In genomic region chr5:101802358-101803022, GRCm38 (mm10) we compare ENCODE assay signal across 28 mouse cellular contexts. TPM values are rescaled to one million over a fixed set of nuclear protein-coding genes. Genes with fewer than 3 reads are reported as not detected.
DNase-seq lines count a peak whose midpoint lies in the region; ATAC-seq and TF ChIP-seq lines count a peak whose summit lies in the region.
"Had no signal": no experiment of that assay in that cellular context is flagged by ENCODE, and none has a peak within 500 bp of the region (broad histone marks: within the 10 kb centered on the region; RNA-seq: fewer than 3 reads in every experiment).

No protein-coding gene starts in this region.

- no peak overlapping the region for H3K4me2 ChIP-seq in heart, postnatal 0 days (ENCODE audit: low read depth, low read length)
- H3K4me2 ChIP-seq in lung, embryonic 15.5 days = no peak overlapping the region
- H3K4me2 ChIP-seq in stomach, embryonic 16.5 days (ENCODE audit: low read depth, low read length) = no peak overlapping the region
- H3K4me2 ChIP-seq in hindbrain, embryonic 11.5 days (replicated peaks; ENCODE audit: low read depth, low read length) = no peak overlapping the region
- H3K4me2 ChIP-seq: forebrain, embryonic 13.5 days; hindbrain, embryonic 15.5 days; liver, embryonic 12.5 days; midbrain, embryonic 13.5 days had no signal

- 54% methylated on average over 9 of the region's 9 CpGs for WGBS in heart, postnatal 0 days
- 50% methylated on average over 9 of the region's 9 CpGs for WGBS in lung, embryonic 15.5 days
- WGBS in stomach, embryonic 16.5 days = 68% methylated on average over 9 of the region's 9 CpGs
- WGBS in hindbrain, embryonic 11.5 days = 86% methylated on average over 9 of the region's 9 CpGs

- no peak overlapping the region for H3K4me3 ChIP-seq in heart, postnatal 0 days (ENCODE audit: low read depth, low read length)
- H3K4me3 ChIP-seq in lung, embryonic 15.5 days = no peak overlapping the region
- no peak overlapping the region for H3K4me3 ChIP-seq in stomach, embryonic 16.5 days (replicated peaks; ENCODE audit: low read length)
- no peak overlapping the region for H3K4me3 ChIP-seq in hindbrain, embryonic 11.5 days (ENCODE audit: low read depth, low read length)
- H3K4me3 ChIP-seq: forebrain, embryonic 13.5 days; heart, embryonic 10.5 days; hindbrain, embryonic 15.5 days; layer of hippocampus, adult 2 months; liver, embryonic 12.5 days; midbrain, embryonic 13.5 days had no signal

- H3K27me3 ChIP-seq in heart, postnatal 0 days (ENCODE audit: control insufficient read depth, insufficient read depth, low read length) = no peaks in the 10 kb centered on the region
- H3K27me3 ChIP-seq in lung, embryonic 15.5 days = no peaks in the 10 kb centered on the region
- no peaks in the 10 kb centered on the region for H3K27me3 ChIP-seq in stomach, embryonic 16.5 days (ENCODE audit: control insufficient read depth, insufficient read depth, low read length)
- no peaks in the 10 kb centered on the region for H3K27me3 ChIP-seq in hindbrain, embryonic 11.5 days (ENCODE audit: control insufficient read depth, insufficient read depth, low read length)
- H3K27me3 ChIP-seq: CH12.LX; forebrain, embryonic 13.5 days; hindbrain, embryonic 15.5 days; liver, embryonic 12.5 days; midbrain, embryonic 13.5 days had no signal

- H3K9me3 ChIP-seq in heart, postnatal 0 days (replicated peaks; ENCODE audit: control insufficient read depth, low read length) = no peaks in the 10 kb centered on the region
- H3K9me3 ChIP-seq in lung, embryonic 15.5 days = no peaks in the 10 kb centered on the region
- no peaks in the 10 kb centered on the region for H3K9me3 ChIP-seq in stomach, embryonic 16.5 days (replicated peaks; ENCODE audit: control insufficient read depth, low read length)
- no peaks in the 10 kb centered on the region for H3K9me3 ChIP-seq in hindbrain, embryonic 11.5 days (ENCODE audit: control insufficient read depth, low read length)
- H3K9me3 ChIP-seq: forebrain, embryonic 13.5 days; hindbrain, embryonic 15.5 days; liver, embryonic 12.5 days; midbrain, embryonic 13.5 days had no signal

- no peak overlapping the region for H3K27ac ChIP-seq in heart, postnatal 0 days (ENCODE audit: low read depth)
- peak overlapping the region; percentile 68 for H3K27ac ChIP-seq in lung, embryonic 15.5 days
- H3K27ac ChIP-seq in stomach, embryonic 16.5 days (ENCODE audit: low read length) = peak overlapping the region; percentile 7; the same call in 1 of the 2 replicates
- H3K27ac ChIP-seq in hindbrain, embryonic 11.5 days (ENCODE audit: low read depth, low read length) = no peak overlapping the region
- H3K27ac ChIP-seq: forebrain, embryonic 13.5 days; heart, embryonic 10.5 days; hindbrain, embryonic 15.5 days; layer of hippocampus, adult 2 months; liver, embryonic 12.5 days; midbrain, embryonic 13.5 days had no signal

- no peak for TF ChIP-seq CTCF in heart, postnatal 0 days (IDR thresholded peaks at IDR 0.05; ENCODE audit: low read depth)

- TF ChIP-seq EP300 in heart, postnatal 0 days (IDR thresholded peaks at IDR 0.05; ENCODE audit: low read depth) = no peak

- no peaks in the 10 kb centered on the region for H3K36me3 ChIP-seq in heart, postnatal 0 days (replicated peaks; ENCODE audit: control insufficient read depth, insufficient read depth, low read length)
- H3K36me3 ChIP-seq in lung, embryonic 15.5 days = no peaks in the 10 kb centered on the region
- H3K36me3 ChIP-seq in stomach, embryonic 16.5 days (ENCODE audit: control insufficient read depth, insufficient read depth, low read length) = no peaks in the 10 kb centered on the region
- H3K36me3 ChIP-seq in hindbrain, embryonic 11.5 days (ENCODE audit: control insufficient read depth, insufficient read depth, low read length) = no peaks in the 10 kb centered on the region
- H3K36me3 ChIP-seq: heart, embryonic 10.5 days; hindbrain, embryonic 15.5 days; liver, embryonic 12.5 days; midbrain, embryonic 13.5 days had no signal

- ATAC-seq in heart, postnatal 0 days (ENCODE audit: insufficient read depth, low read depth) = peak; percentile 55; the same call in 1 of the 2 replicates
- peak; percentile 70 for ATAC-seq in lung, embryonic 15.5 days (ENCODE audit: borderline replicate concordance, extremely low read depth, low FRiP score, low TSS enrichment)
- ATAC-seq in stomach, embryonic 16.5 days (ENCODE audit: insufficient read depth, low FRiP score) = no peak; the same call in 1 of the 2 replicates
- no peak for ATAC-seq in hindbrain, embryonic 11.5 days (ENCODE audit: low FRiP score)
- ATAC-seq: forebrain, embryonic 13.5 days; inflammation-experienced regulatory T-cells, adult 6 months; liver, embryonic 12.5 days; liver, postnatal 0 days; midbrain, embryonic 13.5 days had no signal

- DNase-seq in heart, postnatal 0 days (ENCODE audit: low spot score) = no peak
- DNase-seq in heart, postnatal 25 days (ENCODE audit: low spot score) = no peak
- peak; percentile 48 for DNase-seq in lung, postnatal 25 days (ENCODE audit: low spot score)
- no peak for DNase-seq in cerebellum, adult 9-11 months
- DNase-seq in hindbrain, embryonic 11.5 days (ENCODE audit: low spot score) = no peak
- DNase-seq in ovary, postnatal 36 days (ENCODE audit: low spot score) = no peak
- DNase-seq: adrenal gland, adult 8-10 months; cerebellum, adult 8-10 months; cerebellum, postnatal 36 days; gastrocnemius, postnatal 14 days; heart, adult 11 months; kidney, postnatal 25 days; left cerebral cortex, postnatal 4 days; liver, postnatal 0 days; right cerebral cortex, postnatal 25 days; spleen, adult 18-20 months had no signal

- H3K4me1 ChIP-seq in heart, postnatal 0 days (ENCODE audit: control insufficient read depth, insufficient read depth) = no peaks in the 10 kb centered on the region
- peaks cover 3% of the 10 kb centered on the region; the same call in 1 of the 2 replicates for H3K4me1 ChIP-seq in lung, embryonic 15.5 days
- H3K4me1 ChIP-seq in stomach, embryonic 16.5 days (ENCODE audit: control insufficient read depth, insufficient read depth, low read length) = no peaks in the 10 kb centered on the region
- H3K4me1 ChIP-seq in hindbrain, embryonic 11.5 days (replicated peaks; ENCODE audit: control insufficient read depth, insufficient read depth, low read length) = no peaks in the 10 kb centered on the region
- H3K4me1 ChIP-seq: forebrain, embryonic 13.5 days; hindbrain, embryonic 15.5 days; liver, embryonic 12.5 days; midbrain, embryonic 13.5 days had no signal

- intact Hi-C loops in heart, postnatal 25 days (cut with DNase I) = no loop called here

- H3K9ac ChIP-seq in heart, postnatal 0 days (replicated peaks; ENCODE audit: low read depth, low read length) = no peak overlapping the region
- no peak overlapping the region for H3K9ac ChIP-seq in lung, embryonic 15.5 days
- H3K9ac ChIP-seq in stomach, embryonic 16.5 days (ENCODE audit: low read length) = no peak overlapping the region
- no peak overlapping the region for H3K9ac ChIP-seq in hindbrain, embryonic 11.5 days (ENCODE audit: low read depth, low read length)
- H3K9ac ChIP-seq: forebrain, embryonic 13.5 days; hindbrain, embryonic 15.5 days; liver, embryonic 12.5 days; liver, postnatal 0 days; midbrain, embryonic 13.5 days had no signal

RNA-seq across cellular contexts. Expression of gene Cds1, which starts 37.6 kb away (rescaled TPM):
- 7.0 and 7.1 TPM in 2 replicates for total RNA-seq in heart, postnatal 0 days (2014; rRNA removed; ENCODE audit: low replicate concordance)
- 0.45 and 0.48 TPM in 2 replicates for polyA plus RNA-seq in heart, postnatal 0 days (2015; fragmentation: Nextera tagmentation; extraction: Ambion mirVana)
- 10 to 100 TPM; 13.2 to 13.4 TPM for total RNA-seq in heart, postnatal 25 days (2021)
- 4.1 and 7.4 TPM in 2 replicates for polyA plus RNA-seq in lung, embryonic 15.5 days (2015; fragmentation: Nextera tagmentation; extraction: Ambion mirVana)
- 9.2 and 9.9 TPM in 2 replicates for polyA plus RNA-seq in stomach, embryonic 16.5 days (2015; fragmentation: Nextera tagmentation; extraction: Ambion mirVana)
- polyA plus RNA-seq in hindbrain, embryonic 11.5 days (2014; fragmentation: Nextera tagmentation; extraction: Ambion mirVana) = 2.0 and 2.2 TPM in 2 replicates
- total RNA-seq: CH12.LX; megakaryocyte-erythroid progenitor cell, adult 5-6 weeks had no signal
- polyA plus RNA-seq: C2C12; inflammation-experienced regulatory T-cells, adult 6 months had no signal

Comparison
In these comparisons a context has a peak if more than half of its experiments do, and no peak if none do; other contexts are left out.
1. ATAC-seq: peak in heart, postnatal 0 days (single experiment) and lung, embryonic 15.5 days (single experiment); none in stomach, embryonic 16.5 days (single experiment) and hindbrain, embryonic 11.5 days (single experiment).
2. H3K27ac ChIP-seq: peak in lung, embryonic 15.5 days (single experiment) and stomach, embryonic 16.5 days (single experiment); none in heart, postnatal 0 days (single experiment) and hindbrain, embryonic 11.5 days (single experiment).